Mouse (Mus musculus) hindbrain, embryonic 12.5 days (tissue): ENCODE data around the gene St14. TPM values are rescaled to one million over a fixed set of nuclear protein-coding genes. Genes with fewer than 3 reads are reported as not detected.
"Not testable (repeated sequence)": the region's sequence is repeated elsewhere in the genome, so short reads cannot be mapped to it uniquely, and the experiment has no call there.

Experiments used
- ATAC-seq: fragments of 200-750 bp; cut with Nextera tagmentation; 2 replicates; pipeline ENCODE4 v1.8.0; 2017; ENCODE audit warnings: moderate TSS enrichment; ENCODE audit not compliant: low FRiP score
- H3K27ac ChIP-seq: fragments of 300-500 bp; sonication (generic); 2 replicates; pipeline ENCODE4 v1.5.1; 2016; ENCODE audit warnings: mild to moderate bottlenecking
- H3K27me3 ChIP-seq: fragments of 300-500 bp; sonication (generic); 2 replicates; pipeline ENCODE4 v1.6.1; 2016; ENCODE audit warnings: mild to moderate bottlenecking
- H3K36me3 ChIP-seq: fragments of 300-500 bp; sonication (generic); 2 replicates; pipeline ENCODE4 v1.6.1; 2016; ENCODE audit warnings: mild to moderate bottlenecking
- H3K4me1 ChIP-seq: fragments of 300-500 bp; sonication (generic); 2 replicates; pipeline ENCODE4 v1.6.1; 2016
- H3K4me2 ChIP-seq: fragments of 300-500 bp; sonication (generic); replicated peaks from 2 replicates; pipeline ENCODE4 v1.6.1; 2016; ENCODE audit warnings: mild to moderate bottlenecking
- H3K4me3 ChIP-seq: fragments of 300-500 bp; sonication (generic); 2 replicates; pipeline ENCODE4 v1.5.1; 2016; ENCODE audit warnings: mild to moderate bottlenecking
- H3K9ac ChIP-seq: fragments of 300-500 bp; sonication (generic); 2 replicates; pipeline ENCODE4 v1.6.1; 2016; ENCODE audit warnings: mild to moderate bottlenecking, moderate library complexity
- H3K9me3 ChIP-seq: fragments of 300-500 bp; sonication (generic); replicated peaks from 2 replicates; pipeline ENCODE4 v1.6.1; 2016; ENCODE audit warnings: mild to moderate bottlenecking
- WGBS: fragments of 180-500 bp; shearing (Covaris S2); methylation state at CpG from one replicate; pipeline ENCODE4 v1.1.7; 2016; 5-methylcytosine and 5-hydroxymethylcytosine counted together
- polyA plus RNA-seq: library from polyadenylated mRNA; unstranded; fragments of >200 nt; fragmentation: Nextera tagmentation; extraction: Ambion mirVana; gene quantifications from 2 replicates; pipeline ENCODE4 v1.2.1, GENCODE M21; 2016

The St14 gene
- polyA plus RNA-seq, 1 experiment from 2014 or later = 7.1 TPM

- Histone ChIP-seq H3K27me3 (no peaks in the 10 kb centered on the region), H3K4me2 (no peak overlapping the region), H3K27ac (no peak overlapping the region), H3K9ac (no peak overlapping the region), H3K9me3 (no peaks in the 10 kb centered on the region), H3K4me1 (no peaks in the 10 kb centered on the region), H3K4me3 (no peak overlapping the region), H3K36me3 (peaks cover under 1% of the 10 kb centered on the region)
- 71% methylated on average over 7 of the region's 7 CpGs for WGBS
- ATAC-seq = no peak
Measured at GRCm38 (mm10) chr9:31073797-31074196, 57.9 kb downstream of the St14 start.

GRCm38 (mm10) chr9:31072256-31072655, 59.4 kb downstream of the St14 start:
- no peak for ATAC-seq
- Histone ChIP-seq H3K9me3 (no peaks in the 10 kb centered on the region), H3K4me3 (no peak overlapping the region), H3K27me3 (no peaks in the 10 kb centered on the region), H3K4me2 (no peak overlapping the region), H3K36me3 (peaks cover 5% of the 10 kb centered on the region), H3K4me1 (no peaks in the 10 kb centered on the region), H3K9ac (no peak overlapping the region), H3K27ac (no peak overlapping the region)
- 93% methylated on average over 5 of the region's 5 CpGs for WGBS

- Histone ChIP-seq H3K27ac (no peak overlapping the region), H3K9ac (no peak overlapping the region), H3K4me3 (no peak overlapping the region), H3K27me3 (no peaks in the 10 kb centered on the region), H3K4me1 (no peaks in the 10 kb centered on the region), H3K36me3 (peaks cover 14% of the 10 kb centered on the region), H3K9me3 (no peaks in the 10 kb centered on the region), H3K4me2 (no peak overlapping the region)
- ATAC-seq = no peak
- WGBS = 92% methylated on average over 8 of the region's 8 CpGs
Measured at GRCm38 (mm10) chr9:31070706-31071105, 60.9 kb downstream of the St14 start.

GRCm38 (mm10) chr9:31058723-31059122, 72.9 kb downstream of the St14 start:
- peaks cover 26% of the 10 kb centered on the region for H3K36me3 ChIP-seq
- no peaks in the 10 kb centered on the region for H3K27me3 ChIP-seq
- no peak overlapping the region for H3K27ac ChIP-seq
- no peak overlapping the region for H3K4me2 ChIP-seq
- no peak overlapping the region for H3K9ac ChIP-seq
- no peaks in the 10 kb centered on the region for H3K4me1 ChIP-seq
- no peaks in the 10 kb centered on the region for H3K9me3 ChIP-seq
- no peak overlapping the region for H3K4me3 ChIP-seq
- 82% methylated on average over 2 of the region's 2 CpGs for WGBS
- ATAC-seq = no peak

GRCm38 (mm10) chr9:31051509-31051908, 80.1 kb downstream of the St14 start:
- not testable (repeated sequence) for H3K9me3 ChIP-seq, H3K27me3 ChIP-seq, H3K27ac ChIP-seq, H3K36me3 ChIP-seq, H3K4me2 ChIP-seq, H3K4me3 ChIP-seq, H3K4me1 ChIP-seq, ATAC-seq, H3K9ac ChIP-seq
- WGBS = 97% methylated on average over 6 of the region's 6 CpGs

- Histone ChIP-seq H3K36me3 (no peaks in the 10 kb centered on the region), H3K27me3 (no peaks in the 10 kb centered on the region), H3K9ac (no peak overlapping the region), H3K9me3 (no peaks in the 10 kb centered on the region), H3K4me2 (no peak overlapping the region), H3K27ac (no peak overlapping the region), H3K4me1 (no peaks in the 10 kb centered on the region), H3K4me3 (no peak overlapping the region)
- ATAC-seq = no peak
- 98% methylated on average over 5 of the region's 5 CpGs for WGBS
Measured at GRCm38 (mm10) chr9:31050208-31050607, 81.4 kb downstream of the St14 start.

Other genes with a start within 250 kb of the St14 start
- gene Adamts15, start 209.4 kb downstream of the St14 start, polyA plus RNA-seq = 9.6 and 15.2 TPM in 2 replicates
- gene Adamts8, start 189.3 kb downstream of the St14 start, polyA plus RNA-seq = 1.5 and 1.6 TPM in 2 replicates
- gene Zbtb44, start 101.2 kb downstream of the St14 start, polyA plus RNA-seq = 7.1 TPM in 2 replicates
- 289 and 297 TPM in 2 replicates for gene Aplp2, start 80.0 kb upstream of the St14 start, polyA plus RNA-seq
- gene Prdm10, start 148.7 kb upstream of the St14 start, polyA plus RNA-seq = 8.7 and 9.1 TPM in 2 replicates